Mouse (Mus musculus): ENCODE data around the gene Mob3a. TPM values are rescaled to one million over a fixed set of nuclear protein-coding genes. Genes with fewer than 3 reads are reported as not detected.
A peak's percentile ranks its signal among the peaks of the same experiment; 100 is the strongest.

The Mob3a gene
- total RNA-seq, 2 experiments from 2014 or later = 21.8 to 24.7 TPM

DNA sequence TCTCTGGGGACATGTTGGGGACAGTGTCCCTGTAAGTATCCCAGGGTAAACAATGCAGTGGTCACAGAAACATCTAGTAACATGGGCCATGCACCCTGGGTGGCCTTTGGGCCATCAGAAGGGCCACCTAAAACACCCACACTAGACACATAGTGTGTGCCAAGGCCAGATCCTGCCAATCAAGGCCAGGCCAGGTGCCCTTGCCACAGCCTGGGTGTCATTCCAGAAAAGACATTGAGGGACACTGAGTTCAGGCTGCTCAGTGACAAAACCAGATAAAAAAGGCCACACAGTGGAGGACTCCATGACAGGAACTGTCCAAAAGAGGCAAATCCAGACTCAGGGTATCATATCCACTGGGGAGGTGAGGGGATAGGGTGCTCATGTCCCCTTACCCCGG is 18.1 kb downstream of the Mob3a start:
- intact Hi-C loops (cut with DNase I) = no loop called here
- DNase-seq (ENCODE audit: extremely low spot score in 1 of 2, low spot score in 2 of 2) = no peak

GRCm38 (mm10) chr10:80682003-80682402 is 19.8 kb downstream of the Mob3a start:
- intact Hi-C loops (cut with DNase I) = no loop called here
- no peak for DNase-seq (ENCODE audit: extremely low spot score in 1 of 2, low spot score in 2 of 2)

DNA sequence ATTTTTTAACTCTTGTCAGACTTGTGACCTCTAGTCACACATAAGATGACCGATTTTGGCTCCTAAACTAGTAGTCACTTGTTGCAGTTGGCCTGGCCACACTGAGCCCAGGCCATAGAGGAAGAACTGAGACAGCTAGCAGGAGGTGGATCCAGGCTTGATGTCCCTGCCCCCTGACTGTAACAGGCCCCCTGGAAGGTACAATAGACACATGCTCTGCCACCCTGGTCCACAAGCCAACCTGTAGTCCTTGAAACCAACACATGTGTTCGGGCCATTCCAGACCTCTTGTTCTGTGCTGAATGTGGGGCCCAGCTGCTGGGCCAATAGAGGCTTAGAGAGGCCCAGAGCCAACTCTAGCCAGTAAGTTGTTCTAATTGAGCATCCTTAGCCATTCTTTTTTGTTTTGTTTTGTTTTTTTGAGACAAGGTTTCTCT is 21.5 kb downstream of the Mob3a start:
- intact Hi-C loops (cut with DNase I) = no loop called here

DNA sequence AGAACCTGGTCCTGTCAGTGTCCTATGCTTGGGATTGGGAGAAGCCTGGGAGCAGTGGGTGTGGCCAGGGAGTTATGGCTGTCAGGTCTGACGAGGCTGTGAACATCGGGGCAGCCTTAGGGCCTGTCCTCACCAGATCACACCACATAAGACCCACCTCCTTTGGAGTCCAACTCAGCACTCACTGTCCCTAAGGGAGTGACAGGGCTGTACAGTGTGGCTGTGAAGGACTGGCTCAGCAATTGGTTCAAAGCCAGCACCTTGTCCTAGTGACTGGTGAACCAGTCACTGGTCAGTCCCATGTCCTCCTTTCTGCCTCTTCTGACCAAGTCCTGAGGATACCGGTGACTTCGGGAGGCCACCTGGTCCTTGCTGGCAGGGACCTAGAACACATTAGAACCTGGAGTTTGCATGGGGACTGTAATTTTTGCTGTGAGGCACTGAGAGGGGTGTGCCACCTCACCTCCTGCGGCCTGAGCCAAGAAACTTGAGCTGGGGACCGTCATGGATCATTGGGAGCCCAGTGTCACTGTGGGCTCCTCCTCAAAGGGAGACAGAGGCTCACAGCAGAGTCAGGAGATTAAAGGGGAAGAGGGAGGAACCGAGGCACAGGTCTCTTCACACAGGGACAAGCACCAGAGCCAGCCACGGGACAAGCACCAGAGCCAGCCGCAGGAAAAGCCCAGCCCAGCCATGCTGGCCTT is 22.1 kb downstream of the Mob3a start:
- no peak for DNase-seq (ENCODE audit: extremely low spot score in 1 of 2, low spot score in 2 of 2)
- intact Hi-C loops (cut with DNase I) = loop anchor here (5.0 kb wide), 1 partner anchor 102 kb away; the partner anchor contains the start of gene Klf16

More for the DNA sequence above, 21.5 kb downstream of the Mob3a start:
- DNase-seq (ENCODE audit: extremely low spot score in 1 of 2, low spot score in 2 of 2) = no peak

- intact Hi-C loops (cut with DNase I) = loop anchor here (5.0 kb wide), 1 partner anchor 101 kb away; the partner anchor contains the start of gene Klf16
- peak in 1 of 2 experiments; percentile 67 for DNase-seq (ENCODE audit: extremely low spot score in 1 of 2, low spot score in 2 of 2)
Measured at GRCm38 (mm10) chr10:80678601-80679377, 23.0 kb downstream of the Mob3a start.

DNA sequence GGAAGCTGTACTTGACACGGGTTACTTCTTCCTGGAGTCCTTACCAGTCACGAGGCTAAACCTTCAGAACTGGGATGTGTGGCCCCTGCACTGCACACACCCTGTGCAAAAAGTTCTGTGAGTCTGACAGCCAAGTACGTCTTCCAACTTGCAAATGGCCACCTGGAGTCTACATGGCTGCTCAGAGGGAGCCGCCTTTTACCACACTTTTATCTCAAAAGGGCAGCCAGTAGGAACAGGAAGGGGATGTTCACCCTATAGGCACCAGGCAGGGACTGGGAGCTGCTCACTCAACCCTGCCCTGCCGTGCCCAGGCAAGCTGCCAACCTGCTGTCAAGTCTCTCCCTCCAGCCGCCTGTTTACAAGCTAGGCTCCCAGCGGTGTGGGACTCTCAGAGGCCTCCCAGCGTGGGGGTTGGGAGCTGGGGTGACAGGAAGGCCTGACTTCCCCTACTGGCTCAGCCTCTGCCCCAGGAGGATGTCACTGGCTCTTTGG is 23.8 kb downstream of the Mob3a start, which contains the start of gene Mknk2:
Gene Mknk2, minus strand, starts transcription at position 171 of the 495 bp plus-strand sequence.
- DNase-seq (ENCODE audit: extremely low spot score in 1 of 2, low spot score in 2 of 2) = peak; percentile 78 to 98
- intact Hi-C loops (cut with DNase I) = loop anchor here (5.0 kb wide), 1 partner anchor 101 kb away; the partner anchor contains the start of gene Klf16

GRCm38 (mm10) chr10:80677128-80677875 is 24.5 kb downstream of the Mob3a start:
- DNase-seq (ENCODE audit: extremely low spot score in 1 of 2, low spot score in 2 of 2) = peak in 1 of 2 experiments; percentile 19
- intact Hi-C loops (cut with DNase I) = loop anchor here (5.0 kb wide), 1 partner anchor 100 kb away; the partner anchor contains the start of gene Klf16

DNA sequence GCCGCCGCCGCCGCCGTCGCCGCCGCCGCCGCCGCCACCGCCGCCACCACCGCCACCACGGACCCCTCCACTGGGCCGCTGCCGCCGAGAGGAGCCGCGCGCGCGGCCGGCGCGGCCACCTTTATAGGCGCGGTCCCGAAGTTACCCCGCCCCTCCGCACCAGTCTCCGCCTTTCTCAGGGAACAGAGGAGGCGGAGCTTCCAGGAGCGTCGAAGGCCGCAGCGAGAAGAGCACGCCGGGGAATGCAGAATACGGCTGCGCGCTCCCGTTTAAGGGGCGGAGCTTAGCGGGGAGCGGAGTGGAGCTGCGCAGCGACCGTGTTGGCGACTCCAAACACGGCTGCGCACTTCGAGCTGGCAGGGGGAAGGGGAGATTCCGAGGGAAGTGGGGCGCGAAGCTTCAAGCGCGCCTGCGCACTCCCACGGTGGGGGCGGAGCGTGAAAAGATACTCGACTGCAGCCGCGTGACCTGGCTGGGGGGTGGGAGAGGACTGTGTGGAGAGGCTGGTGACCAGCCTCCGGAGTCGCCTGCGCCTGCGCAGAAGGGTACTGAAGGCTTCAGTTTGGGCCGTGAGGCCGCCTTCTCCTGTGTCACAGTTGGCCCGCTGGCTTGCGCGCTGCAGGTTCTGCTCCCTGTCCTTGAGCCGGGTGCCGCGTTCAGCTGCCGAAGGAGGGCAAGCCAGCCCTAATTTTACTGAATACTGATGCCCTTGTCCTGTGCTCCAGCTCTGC is 25.4 kb downstream of the Mob3a start:
- intact Hi-C loops (cut with DNase I) = loop anchor here (5.0 kb wide), 1 partner anchor 99 kb away; the partner anchor contains the start of gene Klf16

GRCm38 (mm10) chr10:80675405-80676197 is 26.2 kb downstream of the Mob3a start:
- intact Hi-C loops (cut with DNase I) = loop anchor here (5.0 kb wide), 1 partner anchor 98 kb away; the partner anchor contains the start of gene Klf16
- DNase-seq (ENCODE audit: extremely low spot score in 1 of 2, low spot score in 2 of 2) = no peak

More for the DNA sequence above, 25.4 kb downstream of the Mob3a start:
- DNase-seq (ENCODE audit: extremely low spot score in 1 of 2, low spot score in 2 of 2) = peak; percentile 99 to 100

DNA sequence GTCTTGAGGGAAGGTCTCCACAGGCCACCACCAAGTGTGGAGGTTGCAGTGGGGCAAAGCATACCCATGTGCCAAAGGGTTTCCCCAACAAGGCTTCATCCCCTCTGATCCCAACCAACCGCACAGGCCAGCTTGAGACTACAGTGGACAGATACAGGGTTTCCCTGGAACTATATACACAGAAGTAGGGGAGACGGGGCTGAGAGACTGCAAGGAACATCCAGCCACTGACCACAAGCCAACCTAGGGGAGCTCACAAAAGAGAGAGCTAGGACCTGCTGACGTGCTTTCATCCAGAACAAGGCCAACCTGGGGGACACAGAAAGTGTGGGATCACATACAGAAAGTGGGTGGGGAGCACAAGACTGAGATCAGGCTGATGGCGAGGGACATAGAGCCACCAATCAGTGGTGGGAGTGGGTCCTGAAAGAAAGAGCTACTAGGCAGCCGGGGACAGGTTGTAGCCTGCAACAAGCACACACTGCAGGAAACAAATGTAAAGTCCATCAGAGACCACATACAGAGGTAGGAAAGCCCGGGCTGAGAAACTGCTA is 26.8 kb downstream of the Mob3a start:
- intact Hi-C loops (cut with DNase I) = loop anchor here (5.0 kb wide), 1 partner anchor 98 kb away; the partner anchor contains the start of gene Klf16
- no peak for DNase-seq (ENCODE audit: extremely low spot score in 1 of 2, low spot score in 2 of 2)

DNA sequence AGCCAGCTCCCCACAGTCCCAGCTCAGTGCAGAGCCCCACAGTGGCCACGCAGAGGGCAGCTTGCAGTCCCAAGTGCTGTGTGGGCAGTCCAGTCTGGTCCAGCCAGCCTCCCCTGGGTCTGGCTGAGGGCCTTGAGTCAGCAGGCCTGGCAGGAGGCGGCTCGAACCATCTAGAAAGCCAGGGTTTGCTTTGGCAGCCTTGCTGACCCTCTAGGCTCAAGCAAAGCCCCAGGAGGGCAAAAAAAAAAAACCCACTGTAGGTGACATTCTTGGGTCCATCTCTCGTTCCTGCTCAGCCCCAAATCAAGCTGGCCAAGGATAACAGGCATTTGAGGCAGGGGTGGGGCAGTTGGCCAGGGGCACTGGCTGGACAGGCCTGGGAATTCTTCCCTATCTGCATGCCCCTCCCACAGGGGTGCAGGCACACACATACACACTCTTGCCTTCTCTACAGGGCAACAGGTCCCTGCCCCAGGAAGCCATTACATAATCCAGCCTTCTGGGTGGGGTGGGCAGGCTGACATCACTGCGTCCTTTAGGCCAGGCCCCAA is 27.5 kb downstream of the Mob3a start:
- DNase-seq (ENCODE audit: extremely low spot score in 1 of 2, low spot score in 2 of 2) = peak in 1 of 2 experiments; percentile 49

DNA sequence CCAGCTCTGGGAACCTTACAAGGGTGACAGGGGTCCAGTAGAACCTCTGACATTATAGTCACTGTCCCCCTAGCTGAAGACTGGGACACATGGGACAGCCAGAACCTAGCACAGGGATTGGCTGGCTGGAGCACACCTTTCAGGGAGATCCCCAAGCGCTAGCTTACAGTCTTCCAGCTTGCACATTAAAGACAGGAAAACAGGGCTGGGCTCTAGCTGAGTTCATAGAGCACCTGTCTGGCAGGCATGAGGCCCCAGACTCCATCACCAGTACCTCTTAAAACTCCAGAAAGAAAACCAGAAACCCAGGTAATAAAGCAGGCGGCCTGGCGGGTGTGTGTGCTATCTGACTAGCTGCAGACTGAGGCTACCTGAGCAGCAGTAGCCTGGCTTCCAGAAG is 28.1 kb downstream of the Mob3a start:
- no peak for DNase-seq (ENCODE audit: extremely low spot score in 1 of 2, low spot score in 2 of 2)
- intact Hi-C loops (cut with DNase I) = no loop called here

More for the DNA sequence above, 27.5 kb downstream of the Mob3a start:
- intact Hi-C loops (cut with DNase I) = no loop called here

DNA sequence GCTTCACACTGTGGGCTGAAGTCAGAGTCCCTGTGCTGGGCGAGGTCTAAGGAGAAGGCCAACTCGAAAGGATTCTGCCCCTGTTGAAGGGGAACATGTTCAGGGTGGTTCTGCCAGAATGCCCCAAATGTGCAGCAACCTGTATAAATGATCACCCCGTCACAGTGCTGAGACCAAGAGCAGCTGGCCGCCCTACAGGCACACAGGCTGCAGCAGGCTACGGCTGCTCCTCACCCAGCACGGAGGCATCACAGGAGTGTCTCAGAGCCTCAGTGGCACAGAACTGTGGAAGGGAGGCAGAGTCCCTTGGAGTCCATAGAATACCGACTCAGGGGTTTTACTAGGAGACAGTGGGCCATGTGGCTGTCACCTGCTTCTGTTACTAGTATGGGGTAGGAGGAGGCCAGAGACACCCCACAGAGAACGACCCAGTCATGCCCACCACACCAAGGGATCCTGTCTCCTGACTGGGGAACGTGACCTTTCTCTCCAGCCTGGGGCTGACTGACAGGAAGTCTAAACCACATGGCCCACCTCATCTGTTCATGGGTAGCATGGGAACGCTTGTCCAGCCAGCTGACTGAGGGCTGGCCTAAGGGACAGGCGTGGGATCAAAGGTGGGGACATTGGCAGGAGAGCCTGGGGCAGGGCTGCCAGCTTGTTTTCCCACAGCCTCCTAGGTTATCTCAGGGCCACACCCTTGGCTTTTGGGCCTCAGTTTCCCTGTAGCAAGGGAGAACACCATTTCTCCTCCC is 29.7 kb downstream of the Mob3a start:
- intact Hi-C loops (cut with DNase I) = no loop called here
- no peak for DNase-seq (ENCODE audit: extremely low spot score in 1 of 2, low spot score in 2 of 2)

GRCm38 (mm10) chr10:80671251-80671650 is 30.5 kb downstream of the Mob3a start:
- intact Hi-C loops (cut with DNase I) = no loop called here
- DNase-seq (ENCODE audit: extremely low spot score in 1 of 2, low spot score in 2 of 2) = no peak

GRCm38 (mm10) chr10:80670531-80670930 is 31.2 kb downstream of the Mob3a start:
- intact Hi-C loops (cut with DNase I) = no loop called here
- DNase-seq (ENCODE audit: extremely low spot score in 1 of 2, low spot score in 2 of 2) = no peak

All from left cerebral cortex, postnatal 10 days (tissue).